Mouse (Mus musculus) heart, postnatal 0 days (tissue): ENCODE data around the gene Mageb18.

Source experiments
- CTCF ChIP-seq: IDR thresholded peaks from 2 replicates; pipeline ENCODE4 v1.5.1; 2016; ENCODE audit warnings: antibody characterized with exemption, control low read depth, low read depth
- EP300 ChIP-seq: IDR thresholded peaks from 2 replicates; pipeline ENCODE4 v1.6.1; 2016; ENCODE audit warnings: antibody characterized with exemption, low read depth

DNA sequence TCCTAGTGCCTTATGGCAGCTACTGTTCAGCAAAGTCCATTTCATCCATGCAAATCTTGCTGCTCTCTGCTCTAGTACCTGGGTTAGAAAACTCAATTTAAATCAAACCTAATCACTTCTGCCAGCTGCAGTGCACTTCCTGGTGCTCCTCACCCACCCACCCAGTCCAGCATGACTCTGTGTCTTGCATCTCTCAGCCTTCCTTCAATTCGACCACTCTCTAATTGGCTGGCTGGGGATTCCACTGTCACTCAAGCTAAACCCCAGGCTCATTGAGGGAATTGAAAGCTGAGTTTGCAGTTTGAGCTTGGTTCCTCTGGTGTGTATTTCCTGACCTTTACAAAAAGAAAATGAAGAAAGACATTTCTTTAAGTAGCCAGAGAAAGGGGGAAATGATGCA, 275.8 kb downstream of the Mageb18 start:
- TF ChIP-seq EP300 (no peak), CTCF (no peak)
